Mouse (Mus musculus): ENCODE measurements at regions not wholly inside any gene's neighbourhood (a gene's known extent, or its start where the extent isn't known, plus 50 kb on each side); places are given as distances from the start of the nearest gene placed in this dataset.

GRCm38 (mm10) chr10:37214656-37215055 lies 75.9 kb upstream of the Marcks start:
- in situ Hi-C loops (cut with MboI; ENCODE audit: low pct_ligation_motif_present, low pct_unique_long_range_greater_than_20kb, low sequenced_read_pairs) (no loop called here), dilution Hi-C loops (cut with MboI; ENCODE audit: extremely low pct_ligation_motif_present, extremely low pct_unique_long_range_greater_than_20kb, low sequenced_read_pairs) (no loop called here)
- Histone ChIP-seq H3K4me1 (ENCODE audit: control insufficient read depth in 1 of 2, insufficient read depth in 2 of 2) (no peaks in the 10 kb centered on the region), H3K27ac (ENCODE audit: insufficient read depth, low read depth) (no peak overlapping the region), H3K4me3 (replicated peaks in 1 of 3; ENCODE audit: low read depth in 2 of 3, low read length in 2 of 3, poor library complexity in 1 of 3) (no peak overlapping the region), H3K79me2 (replicated peaks; ENCODE audit: control insufficient read depth, extremely low read depth, insufficient read depth, poor library complexity, severe bottlenecking) (no peaks in the 10 kb centered on the region), H3K9ac (ENCODE audit: insufficient read depth, low read depth) (no peak overlapping the region), H3K9me3 (replicated peaks; ENCODE audit: low read length) (no peaks in the 10 kb centered on the region), H3K36me3 (replicated peaks in 1 of 2; ENCODE audit: control insufficient read depth in 1 of 2, insufficient read depth in 1 of 2, low read length in 1 of 2) (no peaks in the 10 kb centered on the region), H3K27me3 (replicated peaks) (no peaks in the 10 kb centered on the region), H3K4me2 (ENCODE audit: insufficient read depth, low read depth, poor library complexity, severe bottlenecking) (no peak overlapping the region)
- TF ChIP-seq MEF2A (IDR thresholded peaks at IDR 0.05; ENCODE audit: borderline replicate concordance, low read depth, low read length) (no peak), SIN3A (IDR thresholded peaks at IDR 0.05; ENCODE audit: low read length) (no peak)
- no peak for DNase-seq (ENCODE audit: extremely low read depth)

- TF ChIP-seq TBP (conservative IDR thresholded peaks at IDR 0.05; ENCODE audit: low read depth, low read length) (no peak), IRF4 (IDR thresholded peaks at IDR 0.05; ENCODE audit: low read depth, low read length) (no peak), ETS1 (conservative IDR thresholded peaks at IDR 0.05; ENCODE audit: low read depth, low read length) (no peak)
- Histone ChIP-seq H3K4me3 (replicated peaks in 1 of 3; ENCODE audit: low read depth in 2 of 3, low read length in 2 of 3, poor library complexity in 1 of 3) (no peak overlapping the region), H3K79me2 (replicated peaks; ENCODE audit: control insufficient read depth, extremely low read depth, insufficient read depth, poor library complexity, severe bottlenecking) (no peaks in the 10 kb centered on the region), H3K36me3 (replicated peaks in 1 of 2; ENCODE audit: control insufficient read depth in 1 of 2, insufficient read depth in 1 of 2, low read length in 1 of 2) (no peaks in the 10 kb centered on the region), H3K4me2 (ENCODE audit: insufficient read depth, low read depth, poor library complexity, severe bottlenecking) (no peak overlapping the region), H3K4me1 (ENCODE audit: control insufficient read depth in 1 of 2, insufficient read depth in 2 of 2) (no peaks in the 10 kb centered on the region), H3K27me3 (replicated peaks) (no peaks in the 10 kb centered on the region), H3K27ac (ENCODE audit: insufficient read depth, low read depth) (no peak overlapping the region), H3K9ac (ENCODE audit: insufficient read depth, low read depth) (no peak overlapping the region), H3K9me3 (replicated peaks; ENCODE audit: low read length) (no peaks in the 10 kb centered on the region)
- in situ Hi-C loops (cut with MboI; ENCODE audit: low pct_ligation_motif_present, low pct_unique_long_range_greater_than_20kb, low sequenced_read_pairs): no loop called here
- DNase-seq (ENCODE audit: extremely low read depth): no peak
- dilution Hi-C loops (cut with MboI; ENCODE audit: extremely low pct_ligation_motif_present, extremely low pct_unique_long_range_greater_than_20kb, low sequenced_read_pairs): no loop called here
Observed at GRCm38 (mm10) chr10:37212350-37213035, 73.8 kb upstream of the Marcks start.

- H3K36me3 ChIP-seq (replicated peaks in 1 of 2; ENCODE audit: control insufficient read depth in 1 of 2, insufficient read depth in 1 of 2, low read length in 1 of 2): no peaks in the 10 kb centered on the region
Observed at GRCm38 (mm10) chr10:37211305-37211704, 72.6 kb upstream of the Marcks start.

More at GRCm38 (mm10) chr10:37211305-37211704, 72.6 kb upstream of the Marcks start:
- dilution Hi-C loops (cut with MboI; ENCODE audit: extremely low pct_ligation_motif_present, extremely low pct_unique_long_range_greater_than_20kb, low sequenced_read_pairs): no loop called here
- no peak for TF ChIP-seq EP300 (IDR thresholded peaks at IDR 0.05; ENCODE audit: low read length)
- no peak for TF ChIP-seq NRF1 (IDR thresholded peaks at IDR 0.05; ENCODE audit: low read depth, low read length)
- no peak for TF ChIP-seq MYC (IDR thresholded peaks at IDR 0.05; ENCODE audit: low read depth, low read length)
- no peak for TF ChIP-seq CHD1 (IDR thresholded peaks at IDR 0.05; ENCODE audit: low read depth, low read length)
- Histone ChIP-seq H3K4me2 (ENCODE audit: insufficient read depth, low read depth, poor library complexity, severe bottlenecking) (no peak overlapping the region), H3K79me2 (replicated peaks; ENCODE audit: control insufficient read depth, extremely low read depth, insufficient read depth, poor library complexity, severe bottlenecking) (no peaks in the 10 kb centered on the region), H3K27ac (ENCODE audit: insufficient read depth, low read depth) (no peak overlapping the region), H3K4me1 (ENCODE audit: control insufficient read depth in 1 of 2, insufficient read depth in 2 of 2) (no peaks in the 10 kb centered on the region), H3K9ac (ENCODE audit: insufficient read depth, low read depth) (no peak overlapping the region), H3K9me3 (replicated peaks; ENCODE audit: low read length) (no peaks in the 10 kb centered on the region), H3K4me3 (replicated peaks in 1 of 3; ENCODE audit: low read depth in 2 of 3, low read length in 2 of 3, poor library complexity in 1 of 3) (no peak overlapping the region), H3K27me3 (replicated peaks) (no peaks in the 10 kb centered on the region)
- DNase-seq (ENCODE audit: extremely low read depth): no peak
- in situ Hi-C loops (cut with MboI; ENCODE audit: low pct_ligation_motif_present, low pct_unique_long_range_greater_than_20kb, low sequenced_read_pairs): no loop called here

Measured in CH12.LX (cell line).